Mouse (Mus musculus) heart, postnatal 14 days (tissue): ENCODE measurements around the gene Dynlrb2. TPM values are rescaled to one million over a fixed set of nuclear protein-coding genes. Genes with fewer than 3 reads are reported as not detected.
A peak's percentile ranks its signal among the peaks of the same experiment; 100 is the strongest.

Experiments used
- DNase-seq, 2 experiments: peaks; one replicate each; pipeline ENCODE4 v3.0.0; 2021 to 2022
- intact Hi-C: fragments of 180-260 bp; cut with DNase I; formaldehyde crosslinking; loops from one replicate; pipeline ENCODE4 v1.15.1; 2025
- total RNA-seq, 2 experiments: library from RNA; stranded (reverse); gene quantifications; 2 replicates each; pipeline ENCODE4 v1.2.3; 2021

The Dynlrb2 gene
- total RNA-seq, 2 experiments from 2014 or later: not detected

- intact Hi-C loops: no loop called here
Observed at GRCm38 (mm10) chr8:116533081-116533480, 28.3 kb downstream of the Dynlrb2 start.

GRCm38 (mm10) chr8:116536786-116537185, 32.0 kb downstream of the Dynlrb2 start:
- intact Hi-C loops: no loop called here
- no peak for DNase-seq

More at GRCm38 (mm10) chr8:116533081-116533480, 28.3 kb downstream of the Dynlrb2 start:
- DNase-seq: no peak

- intact Hi-C loops: no loop called here
- DNase-seq: no peak
Observed at GRCm38 (mm10) chr8:116538763-116539162, 34.0 kb downstream of the Dynlrb2 start.

GRCm38 (mm10) chr8:116540136-116540535, 35.4 kb downstream of the Dynlrb2 start:
- intact Hi-C loops: no loop called here
- no peak for DNase-seq

- intact Hi-C loops: no loop called here
- peak; percentile 36 to 58 for DNase-seq
Observed at GRCm38 (mm10) chr8:116542842-116543241, 38.1 kb downstream of the Dynlrb2 start.

GRCm38 (mm10) chr8:116543366-116543765, 38.6 kb downstream of the Dynlrb2 start:
- DNase-seq: no peak
- intact Hi-C loops: no loop called here

GRCm38 (mm10) chr8:116552255-116552654, 47.5 kb downstream of the Dynlrb2 start:
- DNase-seq: no peak
- intact Hi-C loops: no loop called here

GRCm38 (mm10) chr8:116552778-116553177, 48.0 kb downstream of the Dynlrb2 start:
- DNase-seq: no peak
- intact Hi-C loops: no loop called here

Other genes with a start within 250 kb of the Dynlrb2 start
- gene Cdyl2, start 228.0 kb downstream of the Dynlrb2 start, total RNA-seq: 1 to 10 TPM; 4.9 to 5.9 TPM